Mouse (Mus musculus) thymus, postnatal 14 days (tissue): Measurements from ENCODE around the gene Fam129b.

Source experiments
- DNase-seq: peaks from one replicate; pipeline ENCODE4 v3.0.0; 2021

Gene Fam129b

DNA sequence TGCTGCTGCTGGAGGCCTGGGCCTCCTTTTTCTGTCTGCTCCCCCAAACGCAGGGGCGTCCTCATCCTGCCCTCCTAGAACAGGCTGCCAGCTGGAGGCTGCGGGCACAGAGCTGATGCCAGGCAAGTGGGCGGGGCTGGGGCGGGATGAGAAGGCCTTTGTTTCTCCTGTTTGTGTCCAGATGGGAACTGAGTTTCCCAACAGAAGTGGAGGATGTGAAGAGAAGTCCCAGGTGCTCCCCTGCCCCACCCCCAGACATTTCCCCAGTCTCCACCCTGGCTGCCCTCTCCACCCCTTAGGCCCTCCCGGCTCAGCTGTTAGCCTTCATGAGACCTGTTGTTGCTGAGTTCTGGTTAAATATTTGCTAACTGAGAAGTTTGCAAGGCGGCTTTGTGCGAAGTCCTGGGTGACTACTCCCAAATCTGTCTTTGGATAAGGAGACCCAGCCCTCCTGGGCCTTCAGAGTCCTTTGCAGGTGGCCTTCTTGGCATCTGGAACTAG, 19.7 kb downstream of the Fam129b start:
- no peak for DNase-seq

DNA sequence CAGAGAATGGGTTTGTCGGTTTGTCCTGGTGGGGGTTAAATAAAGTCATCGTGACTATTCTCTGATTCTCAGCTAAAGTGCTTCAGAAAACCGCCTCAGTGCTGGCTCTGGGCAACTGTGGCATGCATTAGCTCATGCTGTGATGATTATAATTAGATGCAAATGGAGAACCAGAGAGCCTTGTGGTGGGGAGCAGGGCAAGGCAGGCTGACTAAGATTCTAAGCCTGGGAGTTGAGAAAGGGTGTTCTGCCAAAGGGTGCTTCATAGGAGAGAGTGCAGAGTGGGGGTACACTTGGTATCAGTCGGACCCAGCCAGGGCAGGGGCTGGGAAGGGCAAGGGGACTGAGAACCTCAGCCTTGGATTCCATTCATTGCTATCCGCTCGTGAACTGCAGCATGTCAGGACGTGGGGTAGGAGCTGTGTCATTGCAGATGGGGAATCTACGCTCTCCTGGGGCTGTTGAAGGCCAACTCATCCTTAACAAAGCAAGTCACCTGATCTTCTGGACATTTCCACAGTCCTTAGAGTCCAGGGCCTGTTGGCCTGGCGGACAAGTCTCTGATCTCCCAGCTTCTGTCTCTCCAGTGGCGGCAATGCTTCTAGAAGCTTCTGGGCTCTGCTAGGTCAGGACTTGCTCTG, 20.7 kb downstream of the Fam129b start:
- DNase-seq: no peak

DNA sequence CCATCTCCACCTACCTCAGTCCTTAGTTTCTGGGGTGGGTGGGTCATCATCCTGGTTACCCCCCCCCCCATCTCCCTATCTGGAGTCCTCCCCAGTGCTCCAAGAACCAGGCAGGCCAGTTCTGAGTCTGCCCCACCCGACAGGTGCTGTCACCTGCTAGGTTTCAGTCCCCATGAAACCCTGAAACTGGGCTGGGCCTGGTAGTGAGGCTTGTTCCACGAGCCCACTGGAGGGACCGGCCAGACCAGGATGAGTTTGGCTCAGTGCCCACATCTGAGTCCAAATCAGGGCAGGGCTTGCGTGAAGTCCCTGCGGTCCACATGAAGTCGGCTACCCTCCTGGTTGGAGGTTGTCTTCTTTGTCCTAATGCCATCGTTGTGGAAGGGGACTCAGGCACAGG, 23.1 kb downstream of the Fam129b start:
- no peak for DNase-seq

DNA sequence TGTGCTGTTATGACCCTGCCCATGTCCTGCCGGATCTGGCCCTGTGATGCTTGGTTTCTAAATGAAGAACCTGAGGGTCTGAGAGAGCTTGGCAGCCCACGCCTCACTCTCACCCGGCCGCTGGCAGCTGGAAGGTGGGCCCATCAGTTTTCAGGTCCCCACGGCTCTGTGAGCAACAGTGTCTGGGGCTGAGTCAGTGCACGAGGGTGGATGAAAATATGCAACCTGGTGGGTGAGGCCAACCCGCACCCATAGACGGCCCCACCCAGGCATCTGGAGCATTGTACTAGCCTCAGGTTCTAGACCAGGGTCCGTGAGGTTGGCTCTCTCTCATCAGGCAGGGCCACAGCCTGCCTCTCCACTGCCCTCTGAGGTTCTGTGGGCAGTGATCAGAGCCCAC, 26.2 kb downstream of the Fam129b start:
- no peak for DNase-seq

DNA sequence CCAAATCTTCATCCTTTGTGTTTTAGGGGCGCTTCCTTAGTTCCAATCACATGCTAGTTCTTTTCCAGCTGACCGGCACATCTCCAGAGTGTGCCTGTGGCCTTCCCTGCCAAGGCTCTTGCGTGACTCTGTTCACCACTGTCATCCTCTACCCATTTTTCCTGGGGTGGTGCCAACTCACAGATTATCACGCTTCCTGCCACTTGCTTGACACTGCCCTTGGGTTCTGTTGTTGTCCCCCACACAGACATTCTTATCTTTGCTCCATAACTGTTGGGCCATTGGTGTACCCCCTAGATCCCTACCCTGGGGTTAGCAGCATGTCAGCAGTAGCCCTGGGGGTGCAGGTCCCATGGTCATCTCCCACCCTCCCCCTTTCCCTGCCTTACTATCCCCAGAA, 27.6 kb downstream of the Fam129b start:
- no peak for DNase-seq

DNA sequence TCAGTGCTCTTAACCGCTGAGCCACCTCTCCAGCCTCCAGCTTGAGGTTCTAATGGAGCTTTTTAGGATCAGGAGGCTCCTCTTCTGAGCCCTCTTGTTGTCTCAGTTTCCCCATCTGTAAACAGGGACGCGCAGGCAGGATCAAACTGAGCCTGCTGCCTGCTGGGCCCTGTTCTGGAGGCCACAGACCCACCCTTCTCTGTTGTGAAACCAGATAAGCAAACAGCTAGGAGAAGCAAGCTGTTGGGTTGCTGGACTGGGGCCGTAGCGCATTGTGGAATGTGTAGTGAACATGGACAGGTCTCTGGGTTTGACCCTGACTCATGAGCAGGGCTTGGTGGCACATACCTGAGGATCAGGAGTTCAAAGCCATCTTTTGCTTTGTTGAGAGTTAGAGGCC, 28.7 kb downstream of the Fam129b start:
- no peak for DNase-seq

DNA sequence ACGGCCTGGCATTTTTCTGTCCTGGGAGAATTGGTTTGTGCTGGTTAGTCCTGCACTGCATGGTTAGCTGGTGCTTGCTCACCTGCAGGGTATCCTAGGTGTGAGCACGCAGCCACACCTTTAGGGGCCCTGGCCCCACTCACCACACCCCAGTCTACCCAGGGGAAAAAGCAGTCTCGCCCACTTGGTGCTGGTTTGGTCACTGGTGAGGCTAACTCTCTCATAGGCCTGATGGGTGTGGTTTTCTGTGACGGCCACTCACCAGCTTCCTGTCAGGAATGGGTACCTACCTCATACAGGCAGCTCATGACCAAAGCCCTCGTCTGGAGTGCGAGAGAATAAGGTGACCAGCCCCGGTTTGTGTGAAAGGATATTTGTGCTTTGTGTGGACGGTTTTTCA, 29.4 kb downstream of the Fam129b start:
- no peak for DNase-seq

DNA sequence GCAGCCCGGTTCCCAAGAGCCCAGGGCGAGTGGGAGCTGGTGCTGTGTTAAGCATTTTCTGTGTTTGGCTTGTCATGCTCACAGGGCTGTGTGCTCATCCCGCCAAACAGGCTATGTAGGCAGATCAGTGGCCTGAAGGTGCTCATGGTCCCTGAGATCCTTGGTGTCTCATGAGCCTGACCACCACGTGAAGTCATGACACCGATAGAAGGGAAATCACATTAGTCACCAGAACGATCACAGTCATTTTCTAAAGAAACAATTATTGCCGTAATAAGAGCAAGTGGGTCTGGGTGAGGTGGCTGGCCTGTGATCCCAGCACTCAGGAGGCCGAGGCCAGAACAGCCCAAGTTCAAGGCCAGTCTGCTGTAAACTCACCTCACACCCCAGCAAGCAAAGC, 31.5 kb downstream of the Fam129b start:
- DNase-seq: no peak

DNA sequence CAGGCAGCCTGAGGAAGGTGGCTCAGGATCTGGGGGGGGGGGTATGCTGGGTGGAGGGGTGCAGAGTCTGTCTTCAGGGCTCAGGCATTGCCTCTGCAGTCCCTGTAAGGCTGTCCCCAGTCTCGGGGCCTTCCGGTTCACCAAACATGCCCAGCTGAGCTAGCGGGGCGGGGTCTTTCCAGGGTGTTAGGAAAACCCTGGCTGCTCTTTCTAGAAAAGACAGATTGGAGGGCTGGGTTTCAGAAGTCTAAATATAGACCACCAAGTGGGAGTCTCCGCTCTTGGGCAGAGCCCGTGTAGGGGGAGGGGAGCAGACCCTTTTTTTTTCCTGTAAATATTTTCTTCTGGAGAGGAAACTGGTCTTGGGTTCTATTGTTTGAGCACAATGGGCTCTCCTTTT, 32.4 kb downstream of the Fam129b start:
- no peak for DNase-seq

DNA sequence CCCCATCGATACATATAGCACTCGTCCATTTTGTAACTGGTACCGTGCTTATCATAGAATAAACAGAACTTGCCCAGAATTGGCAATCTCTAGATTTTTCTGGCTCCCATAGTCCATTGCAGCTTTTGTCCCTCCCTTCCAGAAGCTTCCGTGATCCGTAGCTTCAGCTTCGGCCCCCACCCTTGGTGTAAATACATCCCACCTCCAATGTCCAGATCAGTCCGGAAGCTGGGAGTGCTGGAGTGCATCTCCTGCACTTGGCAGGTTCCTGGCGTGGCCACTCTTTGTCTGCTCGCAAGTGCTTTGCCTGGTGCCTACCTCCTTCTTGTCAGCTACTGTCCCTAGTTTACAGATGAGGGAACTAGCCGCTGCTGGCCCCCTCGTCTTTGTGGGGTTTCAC, 32.9 kb downstream of the Fam129b start:
- no peak for DNase-seq

DNA sequence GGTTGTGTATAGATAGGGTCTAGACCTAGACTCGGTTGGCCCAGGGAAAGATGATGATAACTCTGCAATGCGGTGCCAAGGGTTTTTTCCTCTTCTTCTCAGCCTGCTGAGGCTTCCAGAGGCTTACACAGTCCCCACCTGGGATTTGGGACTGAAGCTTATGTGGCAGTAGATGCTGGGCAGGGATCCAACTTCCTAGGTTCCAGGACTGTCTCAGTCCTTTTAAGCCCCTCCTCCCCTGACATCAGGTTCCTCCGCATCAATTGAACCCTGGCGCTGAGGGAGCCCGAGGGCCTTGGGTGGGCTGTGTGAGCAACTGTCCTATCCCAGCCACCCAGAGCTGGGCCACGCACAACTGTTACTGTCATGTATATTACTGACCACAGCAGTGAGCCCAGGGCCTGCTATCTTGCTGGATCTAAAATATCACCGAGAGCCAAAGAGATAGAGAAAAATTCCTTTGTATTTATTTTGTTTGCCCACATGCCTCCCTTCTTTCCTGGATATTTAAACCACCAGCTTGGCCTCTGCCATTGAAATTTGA, 35.8 kb downstream of the Fam129b start:
- no peak for DNase-seq

DNA sequence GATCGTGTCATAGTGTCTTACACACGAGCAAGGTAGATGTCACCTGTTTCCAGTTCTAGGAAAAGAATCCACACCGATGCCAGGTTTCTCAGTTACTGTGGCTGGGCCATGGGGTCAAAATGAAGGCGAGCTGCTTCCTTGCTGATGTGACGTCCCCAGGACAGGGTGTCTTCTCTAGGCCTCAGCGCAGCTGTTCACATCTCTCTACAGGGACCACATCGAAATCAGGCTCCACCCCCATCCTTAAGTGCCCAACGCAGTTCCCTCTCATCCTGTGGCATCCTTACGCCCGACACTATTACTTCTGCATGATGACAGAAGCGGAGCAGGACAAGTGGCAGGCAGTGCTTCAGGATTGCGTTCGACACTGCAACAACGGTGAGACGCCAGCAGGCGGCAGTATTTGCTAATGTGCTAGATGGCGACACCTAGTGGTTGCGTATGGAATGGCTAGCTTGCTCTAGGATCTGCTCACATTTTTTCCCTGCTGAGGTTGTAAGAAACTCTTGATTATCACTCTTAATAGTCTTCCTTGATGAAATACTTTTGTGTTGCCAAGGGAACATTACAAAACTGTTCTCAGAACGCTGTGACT, 36.4 kb downstream of the Fam129b start:
- DNase-seq: peak; percentile 82

DNA sequence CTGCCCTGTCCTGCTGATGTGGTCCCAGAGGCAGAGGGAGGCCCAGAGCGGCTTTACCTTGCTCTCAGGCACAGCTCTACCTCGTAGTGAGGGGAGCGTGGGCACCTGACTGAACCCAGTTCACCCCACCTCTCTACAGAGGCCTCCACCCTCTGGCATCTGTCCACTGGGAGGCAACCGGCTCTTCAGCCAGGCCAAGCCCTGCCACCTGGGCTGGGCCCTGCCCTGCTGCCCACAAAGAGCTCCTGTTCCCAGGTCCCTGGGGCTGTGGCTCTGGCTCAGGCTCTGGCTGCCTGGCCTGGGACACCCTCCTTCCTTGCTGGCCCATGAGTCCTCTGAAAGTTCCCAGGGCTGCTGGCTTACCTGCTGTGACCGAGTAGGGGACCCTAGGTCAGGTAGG, 38.4 kb downstream of the Fam129b start:
- DNase-seq: no peak

DNA sequence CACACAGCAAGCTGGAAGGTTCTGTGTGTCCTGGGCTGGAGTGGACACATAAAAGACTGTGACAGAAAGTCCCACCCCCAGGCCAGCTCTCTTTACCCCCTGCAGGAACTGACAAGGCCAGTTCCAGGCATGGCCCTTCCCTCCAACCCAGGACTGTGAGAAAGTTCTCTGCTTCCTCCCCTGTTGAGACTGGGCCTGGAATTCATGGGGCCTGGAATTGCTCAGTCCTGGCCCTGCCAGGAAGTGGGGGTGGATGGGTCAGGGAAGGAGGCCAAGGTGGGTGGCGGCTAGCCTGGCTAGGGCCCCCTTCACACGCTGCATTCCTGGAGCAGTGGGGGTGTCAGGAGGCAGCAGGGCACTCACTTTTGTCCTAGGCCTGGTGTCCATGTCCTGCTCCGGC, 39.0 kb downstream of the Fam129b start:
- no peak for DNase-seq

DNA sequence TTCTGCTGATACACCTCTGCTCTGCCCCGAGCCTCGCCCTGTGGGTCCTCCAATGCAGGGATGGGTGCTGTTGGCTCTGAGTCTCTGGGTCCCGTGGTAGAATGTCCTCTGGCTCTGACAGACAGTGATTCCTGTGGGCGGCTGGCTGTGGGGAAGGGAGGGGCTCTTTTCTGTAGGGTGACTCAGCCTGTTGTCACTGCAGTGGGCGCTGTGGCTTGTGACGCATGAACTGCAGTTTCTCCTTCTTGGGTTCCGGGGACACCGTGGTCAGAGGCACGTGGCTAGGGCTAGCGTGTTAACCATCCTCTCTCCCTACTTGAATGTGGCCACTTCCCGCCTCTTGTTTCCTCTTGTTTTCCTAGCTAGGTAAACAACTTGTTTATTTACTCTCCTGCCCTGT, 41.6 kb downstream of the Fam129b start:
- peak; percentile 21 for DNase-seq

DNA sequence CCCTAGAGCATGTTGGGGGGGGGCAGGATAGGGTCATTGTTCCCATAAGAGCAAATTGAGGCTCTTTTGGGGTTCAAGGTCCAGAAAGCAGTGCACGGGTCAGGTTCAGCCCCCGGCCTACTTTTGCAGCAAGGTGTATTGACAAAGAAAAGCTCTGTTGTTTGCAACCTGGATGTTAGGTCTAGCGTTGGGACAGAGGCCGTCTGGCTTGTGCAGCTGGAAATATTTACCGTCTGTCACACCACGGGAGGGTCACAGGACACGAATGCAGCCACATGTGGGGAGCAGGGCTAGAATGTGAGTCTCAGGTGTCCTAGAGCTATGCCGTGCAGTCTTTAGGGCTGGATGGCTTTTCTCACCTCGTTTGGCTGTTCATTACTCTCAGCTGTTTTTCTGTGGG, 42.5 kb downstream of the Fam129b start:
- DNase-seq: no peak

DNA sequence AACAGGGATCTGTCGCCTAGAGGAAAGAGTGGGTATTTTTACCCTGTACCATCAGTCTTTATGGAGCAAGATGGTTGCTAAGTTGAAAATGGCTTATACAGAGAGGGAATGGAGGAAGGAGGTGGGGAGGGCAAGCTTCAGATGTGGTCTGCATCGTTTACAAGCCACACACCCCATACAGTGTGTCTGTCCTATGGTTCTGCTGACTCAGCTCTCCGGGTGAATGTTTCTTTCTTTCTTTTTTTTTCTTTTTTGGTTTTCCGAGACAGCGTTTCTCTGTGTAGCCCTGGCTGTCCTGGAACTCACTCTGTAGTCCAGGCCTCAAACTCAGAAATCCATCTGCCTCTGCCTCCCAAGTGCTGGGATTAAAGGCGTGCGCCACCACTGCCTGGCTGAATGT, 45.3 kb downstream of the Fam129b start:
- no peak for DNase-seq

DNA sequence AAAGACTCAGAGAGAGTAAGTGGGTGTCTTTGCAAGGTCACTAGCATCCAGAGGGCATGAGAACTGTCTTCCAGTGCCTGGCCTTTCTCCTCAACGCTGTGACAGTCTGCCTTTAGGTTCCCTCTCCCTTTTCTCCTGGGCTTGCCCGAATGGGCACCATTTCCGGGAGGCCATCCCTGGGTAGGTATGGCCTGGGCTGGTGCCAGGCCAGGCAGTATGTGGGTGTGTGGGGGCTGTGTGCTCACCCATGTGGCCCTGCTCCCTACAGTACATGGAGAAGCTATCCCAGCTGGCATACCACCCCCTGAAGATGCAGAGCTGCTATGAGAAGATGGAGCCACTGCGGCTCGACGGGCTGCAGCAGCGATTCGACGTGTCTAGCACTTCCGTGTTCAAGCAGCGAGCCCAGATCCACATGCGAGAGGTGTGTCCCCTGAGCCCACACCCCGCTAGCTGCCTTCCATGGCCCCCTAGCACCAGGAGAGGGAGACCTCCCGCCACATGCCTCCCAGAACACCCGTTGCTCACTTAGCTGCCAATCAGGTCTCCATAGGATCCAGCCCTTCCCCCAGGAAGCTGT, 46.0 kb downstream of the Fam129b start:
- no peak for DNase-seq

DNA sequence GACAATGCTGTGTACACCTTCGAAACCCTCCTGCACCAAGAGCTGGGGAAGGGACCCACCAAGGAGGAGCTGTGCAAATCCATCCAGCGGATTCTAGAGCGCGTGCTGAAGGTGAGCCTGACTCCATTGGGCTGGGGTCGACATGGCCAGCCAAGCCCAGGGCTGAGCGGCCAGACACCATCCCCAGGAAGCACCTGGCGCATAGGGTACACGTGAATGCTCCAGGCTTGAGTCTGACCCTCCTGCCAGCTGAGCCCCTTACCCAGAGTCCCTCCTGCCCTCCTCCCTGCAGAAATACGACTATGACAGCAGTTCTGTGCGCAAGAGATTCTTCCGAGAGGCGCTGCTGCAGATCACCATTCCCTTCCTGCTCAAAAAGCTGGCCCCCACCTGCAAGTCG, 46.6 kb downstream of the Fam129b start:
- DNase-seq: no peak

DNA sequence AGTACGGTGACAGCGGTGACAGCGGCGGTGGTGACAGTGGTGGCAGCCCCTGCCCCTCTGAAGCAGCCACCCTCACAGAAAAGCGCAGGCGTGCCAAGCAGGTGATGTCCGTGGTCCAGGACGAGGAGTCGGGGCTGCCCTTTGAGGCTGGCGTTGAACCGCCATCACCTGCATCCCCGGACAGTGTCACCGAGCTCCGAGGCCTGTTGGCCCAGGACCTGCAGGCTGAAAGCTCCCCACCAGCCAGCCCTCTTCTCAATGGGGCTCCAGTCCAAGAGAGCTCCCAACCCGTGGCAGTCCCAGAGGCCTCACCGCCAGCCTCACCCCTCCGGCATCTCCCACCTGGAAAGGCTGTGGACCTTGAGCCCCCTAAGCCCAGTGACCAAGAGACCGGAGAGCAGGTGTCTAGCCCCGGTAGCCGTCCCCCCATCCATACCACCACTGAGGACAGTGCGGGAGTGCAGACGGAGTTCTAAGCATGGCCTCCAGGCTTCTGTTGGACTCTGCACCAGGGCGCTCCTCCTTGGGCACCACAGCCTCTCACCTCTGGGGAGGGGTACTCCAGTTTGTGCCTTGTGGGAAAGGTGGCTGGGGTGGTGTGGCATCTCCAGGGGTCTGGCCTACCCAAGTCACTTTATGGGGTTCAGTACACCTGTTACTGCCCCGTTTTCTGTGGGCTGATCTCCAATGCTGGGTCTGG, 47.8 kb downstream of the Fam129b start:
- DNase-seq: no peak

DNA sequence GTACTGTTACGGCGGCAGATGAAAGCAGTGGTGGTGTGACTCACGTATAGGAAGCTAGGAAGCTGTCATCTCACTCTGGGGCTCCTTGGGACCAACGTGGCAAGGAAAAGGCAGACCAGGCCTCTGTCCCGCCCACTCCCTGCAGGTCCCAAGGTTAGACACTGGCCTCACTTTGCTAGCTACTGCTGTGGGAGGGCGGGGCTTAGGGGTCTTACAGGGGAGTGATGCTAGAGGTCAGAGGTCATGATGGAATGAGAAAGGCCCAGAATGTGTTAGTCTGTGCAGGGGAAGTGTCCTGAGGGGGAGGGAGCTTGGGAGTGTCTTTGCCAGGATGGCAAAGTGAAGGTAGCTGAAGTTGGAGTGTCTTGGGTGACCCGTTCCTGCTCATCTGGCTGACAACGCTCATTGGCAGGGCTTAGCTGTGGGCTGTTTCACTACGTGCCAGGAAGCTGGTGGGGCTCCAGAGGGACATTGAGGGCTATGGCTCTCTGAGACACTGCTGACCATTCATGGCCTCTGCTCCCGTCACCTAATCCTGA, 48.5 kb downstream of the Fam129b start:
- DNase-seq: no peak

DNA sequence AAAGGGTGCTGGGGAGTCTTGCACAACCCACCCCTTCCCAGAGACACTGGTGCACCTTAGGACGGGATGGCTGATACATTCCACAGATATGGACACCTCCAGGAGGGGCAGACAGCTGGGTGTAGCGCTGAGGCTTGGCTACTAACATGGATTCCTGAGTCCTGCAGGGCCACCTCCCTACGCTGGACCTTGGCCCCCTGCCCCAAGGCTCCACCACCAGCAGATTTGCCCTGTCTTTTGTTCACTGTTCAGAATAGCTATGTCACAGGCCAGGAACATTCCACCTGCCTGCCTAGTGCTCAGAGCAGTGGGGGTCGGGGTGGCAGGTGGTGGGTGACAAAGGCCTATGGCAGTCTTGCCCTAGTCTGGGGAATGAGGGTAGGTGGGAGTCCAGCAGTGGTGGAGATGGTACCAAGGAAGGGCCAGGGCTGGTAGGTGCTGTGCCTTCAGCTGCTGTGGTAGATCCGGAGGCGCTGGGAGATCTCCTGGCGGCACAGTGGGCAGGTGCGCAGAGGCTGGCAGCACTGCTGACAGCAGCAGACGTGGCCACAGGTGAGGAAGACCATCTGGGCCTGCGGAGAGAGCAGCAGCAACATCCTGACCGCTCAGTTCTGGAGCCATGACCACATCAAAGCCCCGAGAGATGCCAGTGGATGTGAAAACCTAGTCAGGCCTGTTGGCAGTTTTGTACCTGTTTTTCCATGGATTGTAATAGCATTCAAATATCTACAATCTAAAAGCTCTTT, 50.6 kb downstream of the Fam129b start:
- DNase-seq: peak; percentile 70
